Mouse (Mus musculus): ENCODE results near the gene Itpr1. TPM values are rescaled to one million over a fixed set of nuclear protein-coding genes. Genes with fewer than 3 reads are reported as not detected.

The Itpr1 gene
- total RNA-seq, 4 experiments from 2014 or later: 131 to 220 (median 161) TPM

GRCm38 (mm10) chr6:108244571-108244970 is 31.7 kb downstream of the Itpr1 start:
- no peak for DNase-seq

GRCm38 (mm10) chr6:108246369-108247085 is 33.6 kb downstream of the Itpr1 start:
- DNase-seq: no peak

GRCm38 (mm10) chr6:108247211-108247610 is 34.3 kb downstream of the Itpr1 start:
- no peak for DNase-seq

GRCm38 (mm10) chr6:108248519-108248918 is 35.6 kb downstream of the Itpr1 start:
- DNase-seq: no peak

- no peak for DNase-seq
Observed at GRCm38 (mm10) chr6:108249031-108249917, 36.4 kb downstream of the Itpr1 start.

GRCm38 (mm10) chr6:108249918-108250225 is 37.0 kb downstream of the Itpr1 start:
- DNase-seq: no peak

GRCm38 (mm10) chr6:108250416-108250815 is 37.5 kb downstream of the Itpr1 start:
- no peak for DNase-seq

GRCm38 (mm10) chr6:108252565-108253360 is 39.9 kb downstream of the Itpr1 start:
- DNase-seq: no peak

GRCm38 (mm10) chr6:108254132-108255064 is 41.5 kb downstream of the Itpr1 start:
- DNase-seq: no peak

GRCm38 (mm10) chr6:108255880-108256279 is 43.0 kb downstream of the Itpr1 start:
- DNase-seq: no peak

- no peak for DNase-seq
Observed at GRCm38 (mm10) chr6:108257225-108257624, 44.3 kb downstream of the Itpr1 start.

- no peak for DNase-seq
Observed at GRCm38 (mm10) chr6:108258631-108259030, 45.7 kb downstream of the Itpr1 start.

GRCm38 (mm10) chr6:108259671-108260070 is 46.8 kb downstream of the Itpr1 start:
- DNase-seq: no peak

- no peak for DNase-seq
Observed at GRCm38 (mm10) chr6:108261506-108261905, 48.6 kb downstream of the Itpr1 start.

- DNase-seq: no peak
Observed at GRCm38 (mm10) chr6:108264164-108264563, 51.3 kb downstream of the Itpr1 start.

GRCm38 (mm10) chr6:108273451-108273850 is 60.6 kb downstream of the Itpr1 start:
- no peak for DNase-seq

- no peak for DNase-seq
Observed at GRCm38 (mm10) chr6:108274364-108275084, 61.6 kb downstream of the Itpr1 start.

- DNase-seq: no peak
Observed at GRCm38 (mm10) chr6:108276880-108277507, 64.1 kb downstream of the Itpr1 start.

GRCm38 (mm10) chr6:108277622-108278396 is 64.9 kb downstream of the Itpr1 start:
- no peak for DNase-seq

All from adrenal gland, adult 8-10 months (tissue).